In genomic region chr11:75054184-75054877, GRCm38 (mm10) we compare ENCODE assay signal across 9 mouse cellular contexts.
A peak's percentile ranks its signal among the peaks of the same experiment; 100 is the strongest.
DNase-seq lines count a peak whose midpoint lies in the region; ATAC-seq and TF ChIP-seq lines count a peak whose summit lies in the region.
"Had no signal": no experiment of that assay in that cellular context is flagged by ENCODE, and none has a peak within 500 bp of the region (broad histone marks: within the 10 kb centered on the region; RNA-seq: fewer than 3 reads in every experiment).

No protein-coding gene starts in this region.

- H3K36me3 ChIP-seq in kidney, embryonic 15.5 days = peaks cover 7% of the 10 kb centered on the region; the same call in 1 of the 2 replicates
- H3K36me3 ChIP-seq in embryonic facial prominence, embryonic 11.5 days (replicated peaks; ENCODE audit: control insufficient read depth, insufficient read depth, low read depth, low read length) = no peaks in the 10 kb centered on the region; the same call in 1 of the 2 replicates
- no peaks in the 10 kb centered on the region; the same call in 1 of the 2 replicates for H3K36me3 ChIP-seq in heart, postnatal 0 days (replicated peaks; ENCODE audit: control insufficient read depth, insufficient read depth, low read length)
- no peaks in the 10 kb centered on the region for H3K36me3 ChIP-seq in lung, postnatal 0 days (ENCODE audit: insufficient read depth, low read length)

- no peak overlapping the region for H3K9ac ChIP-seq in kidney, embryonic 15.5 days
- no peak overlapping the region for H3K9ac ChIP-seq in embryonic facial prominence, embryonic 11.5 days (replicated peaks; ENCODE audit: low read length)
- 0 out of 2 replicates have a peak overlapping the region, but pooled peaks have one; percentile 4 for H3K9ac ChIP-seq in heart, postnatal 0 days (replicated peaks; ENCODE audit: low read depth, low read length)
- H3K9ac ChIP-seq in lung, postnatal 0 days (replicated peaks; ENCODE audit: low read depth) = no peak overlapping the region

- no peak for TF ChIP-seq CTCF in heart, postnatal 0 days (IDR thresholded peaks at IDR 0.05; ENCODE audit: low read depth)
- no peak for TF ChIP-seq CTCF in lung, postnatal 0 days (IDR thresholded peaks at IDR 0.05)

- peaks cover 54% of the 10 kb centered on the region for H3K4me1 ChIP-seq in kidney, embryonic 15.5 days
- peaks cover 12% of the 10 kb centered on the region for H3K4me1 ChIP-seq in embryonic facial prominence, embryonic 11.5 days (ENCODE audit: control insufficient read depth, insufficient read depth, low read length)
- peaks cover 34% of the 10 kb centered on the region; the same call in 1 of the 2 replicates for H3K4me1 ChIP-seq in heart, postnatal 0 days (ENCODE audit: control insufficient read depth, insufficient read depth)
- H3K4me1 ChIP-seq in lung, postnatal 0 days (ENCODE audit: insufficient read depth, low read depth, low read length) = peaks cover 37% of the 10 kb centered on the region; the same call in 1 of the 2 replicates

- TF ChIP-seq EP300 in heart, postnatal 0 days (IDR thresholded peaks at IDR 0.05; ENCODE audit: low read depth) = no peak
- TF ChIP-seq EP300 in lung, postnatal 0 days (IDR thresholded peaks at IDR 0.05) = peak; percentile 66

- H3K9me3 ChIP-seq in kidney, embryonic 15.5 days (replicated peaks) = no peaks in the 10 kb centered on the region
- H3K9me3 ChIP-seq in embryonic facial prominence, embryonic 11.5 days (replicated peaks; ENCODE audit: control insufficient read depth, low read length) = no peaks in the 10 kb centered on the region
- no peaks in the 10 kb centered on the region for H3K9me3 ChIP-seq in heart, postnatal 0 days (replicated peaks; ENCODE audit: control insufficient read depth, low read length)
- H3K9me3 ChIP-seq in lung, postnatal 0 days (ENCODE audit: low read length) = no peaks in the 10 kb centered on the region

- ATAC-seq in kidney, embryonic 15.5 days (replicated peaks; ENCODE audit: low FRiP score) = peak; percentile 69
- 0 out of 2 replicates have a peak, but pooled peaks have one; percentile 34 for ATAC-seq in embryonic facial prominence, embryonic 11.5 days (replicated peaks; ENCODE audit: insufficient number of reproducible peaks, low FRiP score, low TSS enrichment, low read depth)
- peak; percentile 76 for ATAC-seq in heart, postnatal 0 days (ENCODE audit: insufficient read depth, low read depth)
- ATAC-seq in lung, postnatal 0 days = peak; percentile 85
- ATAC-seq: Patski had no signal

- no peak overlapping the region for H3K4me3 ChIP-seq in kidney, embryonic 15.5 days (replicated peaks)
- no peak overlapping the region for H3K4me3 ChIP-seq in embryonic facial prominence, embryonic 11.5 days (ENCODE audit: low read depth, low read length)
- H3K4me3 ChIP-seq in heart, postnatal 0 days (ENCODE audit: low read depth, low read length) = no peak overlapping the region
- H3K4me3 ChIP-seq in lung, postnatal 0 days (ENCODE audit: low read depth, low read length) = no peak overlapping the region

- WGBS in kidney, embryonic 15.5 days = 34% methylated on average over 5 of the region's 5 CpGs
- WGBS in embryonic facial prominence, embryonic 11.5 days = 47% methylated on average over 5 of the region's 5 CpGs
- 34% methylated on average over 5 of the region's 5 CpGs for whole genome bisulfite sequencing in heart, postnatal 0 days
- WGBS in lung, postnatal 0 days = 20% methylated on average over 5 of the region's 5 CpGs

- H3K4me2 ChIP-seq in kidney, embryonic 15.5 days = no peak overlapping the region
- H3K4me2 ChIP-seq in embryonic facial prominence, embryonic 11.5 days (ENCODE audit: low read depth, low read length) = no peak overlapping the region
- H3K4me2 ChIP-seq in heart, postnatal 0 days (ENCODE audit: low read depth, low read length) = no peak overlapping the region
- H3K4me2 ChIP-seq in lung, postnatal 0 days (replicated peaks; ENCODE audit: low read depth, low read length) = peak overlapping the region; percentile 8; the same call in 1 of the 2 replicates

- DNase-seq in kidney, adult 11 months = no peak
- DNase-seq in embryonic facial prominence, embryonic 11.5 days (ENCODE audit: low spot score) = peak; percentile 29
- DNase-seq in heart, postnatal 0 days (ENCODE audit: low spot score) = peak; percentile 73
- DNase-seq in lung, postnatal 0 days (ENCODE audit: low spot score) = peak; percentile 97
- DNase-seq in adrenal gland, adult 8-10 months = no peak
- no peak for DNase-seq in urinary bladder, adult 2 months (ENCODE audit: low spot score)
- no peak for DNase-seq in gastrocnemius, postnatal 10 days

- H3K27ac ChIP-seq in kidney, embryonic 15.5 days = peak overlapping the region; percentile 93
- H3K27ac ChIP-seq in embryonic facial prominence, embryonic 11.5 days (replicated peaks; ENCODE audit: low read depth, low read length) = peak overlapping the region; percentile 60; the same call in 1 of the 2 replicates
- H3K27ac ChIP-seq in heart, postnatal 0 days (ENCODE audit: low read depth) = peak overlapping the region; percentile 73
- H3K27ac ChIP-seq in lung, postnatal 0 days (ENCODE audit: low read length) = peak overlapping the region; percentile 72

- H3K27me3 ChIP-seq in kidney, embryonic 15.5 days = no peaks in the 10 kb centered on the region
- H3K27me3 ChIP-seq in embryonic facial prominence, embryonic 11.5 days (ENCODE audit: control insufficient read depth, insufficient read depth, low read length) = no peaks in the 10 kb centered on the region
- H3K27me3 ChIP-seq in heart, postnatal 0 days (ENCODE audit: control insufficient read depth, insufficient read depth, low read length) = no peaks in the 10 kb centered on the region
- H3K27me3 ChIP-seq in lung, postnatal 0 days (replicated peaks; ENCODE audit: insufficient read depth, low read length) = no peaks in the 10 kb centered on the region
- H3K27me3 ChIP-seq: Patski had no signal

Comparison
In these comparisons a context has a peak if more than half of its experiments do, and no peak if none do; other contexts are left out.
1. ATAC-seq: peak in every context shown above with its lines; median percentile 85 in lung, postnatal 0 days; 76 in heart, postnatal 0 days; 69 in kidney, embryonic 15.5 days; 34 in embryonic facial prominence, embryonic 11.5 days.
2. DNase-seq: peak in embryonic facial prominence, embryonic 11.5 days (single experiment), heart, postnatal 0 days (single experiment) and lung, postnatal 0 days (single experiment); none in kidney, adult 11 months (single experiment), adrenal gland, adult 8-10 months (single experiment), urinary bladder, adult 2 months (single experiment) and gastrocnemius, postnatal 10 days (single experiment).
3. Peak in every context shown above with its lines, with median percentiles within 50 percentile points of each other: H3K27ac ChIP-seq.